Mouse (Mus musculus) midbrain, postnatal 0 days (tissue): ENCODE data around the gene Sars2. TPM values are rescaled to one million over a fixed set of nuclear protein-coding genes. Genes with fewer than 3 reads are reported as not detected.

Source experiments
- ATAC-seq: fragments of 200-750 bp; cut with Nextera tagmentation; 2 replicates; pipeline ENCODE4 v1.8.0; 2017; ENCODE audit warnings: moderate number of reproducible peaks, mild to moderate bottlenecking, moderate TSS enrichment, moderate library complexity; ENCODE audit not compliant: low FRiP score
- DNase-seq: peaks from one replicate; pipeline ENCODE4 v3.0.0-alpha.2; 2015; ENCODE audit warnings: low spot score
- H3K27ac ChIP-seq: fragments of 300-500 bp; sonication (generic); 2 replicates; pipeline ENCODE4 v1.5.1; 2014; ENCODE audit warnings: low read depth, mild to moderate bottlenecking, low read length, mixed read lengths
- H3K27me3 ChIP-seq: fragments of 300-500 bp; sonication (generic); 2 replicates; pipeline ENCODE4 v1.6.1; 2014; ENCODE audit warnings: low read length, control low read depth, mixed read lengths; ENCODE audit not compliant: insufficient read depth
- H3K36me3 ChIP-seq: fragments of 300-500 bp; sonication (generic); 2 replicates; pipeline ENCODE4 v1.6.1; 2014; ENCODE audit warnings: low read length, control low read depth, mixed read lengths; ENCODE audit not compliant: insufficient read depth
- H3K4me1 ChIP-seq: fragments of 300-500 bp; sonication (generic); 2 replicates; pipeline ENCODE4 v1.6.1; 2014; ENCODE audit warnings: mild to moderate bottlenecking, control low read depth, antibody characterized with exemption, low read length, mixed read lengths; ENCODE audit not compliant: insufficient read depth
- H3K4me2 ChIP-seq: fragments of 300-500 bp; sonication (generic); 2 replicates; pipeline ENCODE4 v1.6.1; 2014; ENCODE audit warnings: low read depth, mild to moderate bottlenecking, low read length, mixed read lengths; ENCODE audit not compliant: poor library complexity, severe bottlenecking
- H3K4me3 ChIP-seq: fragments of 300-500 bp; sonication (generic); 2 replicates; pipeline ENCODE4 v1.5.1; 2014; ENCODE audit warnings: low read depth, mild to moderate bottlenecking, low read length, moderate library complexity
- H3K9ac ChIP-seq: fragments of 300-500 bp; sonication (generic); replicated peaks from 2 replicates; pipeline ENCODE4 v1.6.1; 2014; ENCODE audit warnings: mild to moderate bottlenecking, low read length, moderate library complexity, mixed read lengths; ENCODE audit not compliant: poor library complexity, severe bottlenecking
- H3K9me3 ChIP-seq: fragments of 300-500 bp; sonication (generic); 2 replicates; pipeline ENCODE4 v1.6.1; 2016; ENCODE audit warnings: low read length, control low read depth
- CTCF ChIP-seq: IDR thresholded peaks from 2 replicates; pipeline ENCODE4 v1.5.1; 2016; ENCODE audit warnings: antibody characterized with exemption, mild to moderate bottlenecking
- WGBS: fragments of 180-500 bp; shearing (Covaris S2); extraction: QIAGEN DNeasy Blood & Tissue Kit; methylation state at CpG from one replicate; pipeline ENCODE4 v1.1.7; 2014; 5-methylcytosine and 5-hydroxymethylcytosine counted together
- polyA plus RNA-seq: library from polyadenylated mRNA; unstranded; fragments of >200 nt; fragmentation: Nextera tagmentation; extraction: Ambion mirVana; gene quantifications from 2 replicates; pipeline ENCODE4 v1.2.1, GENCODE M21; 2015
- total RNA-seq: library from RNA; depleted of rRNA; stranded (reverse); fragments of >200 nt; gene quantifications from 2 replicates; pipeline ENCODE4 v1.2.3, GENCODE M21; 2014

The Sars2 gene
- total and polyA plus RNA-seq, 2 experiments from 2014 or later: 16.2 to 17.8 TPM

GRCm38 (mm10) chr7:28774164-28774563, 32.4 kb downstream of the Sars2 start:
- ATAC-seq: peak; percentile 68
- DNase-seq: peak; percentile 73

GRCm38 (mm10) chr7:28775129-28775528, 33.3 kb downstream of the Sars2 start:
- H3K9ac ChIP-seq: no peak overlapping the region
- H3K9me3 ChIP-seq: no peaks in the 10 kb centered on the region
- no peaks in the 10 kb centered on the region for H3K27me3 ChIP-seq
- no peaks in the 10 kb centered on the region for H3K4me1 ChIP-seq
- no peak overlapping the region for H3K27ac ChIP-seq
- peaks cover 9% of the 10 kb centered on the region for H3K36me3 ChIP-seq
- H3K4me2 ChIP-seq: no peak overlapping the region
- no peak overlapping the region for H3K4me3 ChIP-seq
- no peak for TF ChIP-seq CTCF
- peak; percentile 39 for DNase-seq
- 78% methylated on average over 7 of the region's 7 CpGs for WGBS
- ATAC-seq: no peak

More at GRCm38 (mm10) chr7:28774164-28774563, 32.4 kb downstream of the Sars2 start:
- peaks cover 9% of the 10 kb centered on the region for H3K36me3 ChIP-seq
- H3K9ac ChIP-seq: no peak overlapping the region
- H3K9me3 ChIP-seq: no peaks in the 10 kb centered on the region
- 40% methylated on average over 12 of the region's 12 CpGs for WGBS
- H3K27ac ChIP-seq: no peak overlapping the region
- no peak for TF ChIP-seq CTCF
- no peaks in the 10 kb centered on the region for H3K4me1 ChIP-seq
- no peak overlapping the region for H3K4me2 ChIP-seq
- H3K4me3 ChIP-seq: no peak overlapping the region
- H3K27me3 ChIP-seq: no peaks in the 10 kb centered on the region

- 87% methylated on average over 9 of the region's 9 CpGs for WGBS
- ATAC-seq (no peak), DNase-seq (no peak)
- TF ChIP-seq CTCF: no peak
- H3K27ac ChIP-seq: no peak overlapping the region
- no peak overlapping the region for H3K9ac ChIP-seq
- 0 out of 2 replicates have a peak, but pooled peaks cover 3% of the 10 kb centered on the region for H3K4me1 ChIP-seq
- H3K9me3 ChIP-seq: no peaks in the 10 kb centered on the region
- H3K4me2 ChIP-seq: no peak overlapping the region
- H3K4me3 ChIP-seq: no peak overlapping the region
- no peaks in the 10 kb centered on the region for H3K27me3 ChIP-seq
- H3K36me3 ChIP-seq: peaks cover 13% of the 10 kb centered on the region
Observed at GRCm38 (mm10) chr7:28778825-28779224, 37.0 kb downstream of the Sars2 start.

GRCm38 (mm10) chr7:28780067-28780658, 38.4 kb downstream of the Sars2 start:
- H3K9ac ChIP-seq: no peak overlapping the region
- DNase-seq (peak; percentile 91), ATAC-seq (no peak)
- H3K4me2 ChIP-seq: no peak overlapping the region
- H3K9me3 ChIP-seq: no peaks in the 10 kb centered on the region
- 46% methylated on average over 6 of the region's 6 CpGs for WGBS
- H3K4me1 ChIP-seq: 0 out of 2 replicates have a peak, but pooled peaks cover 3% of the 10 kb centered on the region
- peak; percentile 80 for TF ChIP-seq CTCF
- peaks cover 25% of the 10 kb centered on the region for H3K36me3 ChIP-seq
- H3K27me3 ChIP-seq: no peaks in the 10 kb centered on the region
- no peak overlapping the region for H3K27ac ChIP-seq
- no peak overlapping the region for H3K4me3 ChIP-seq

- Histone ChIP-seq H3K27ac (no peak overlapping the region), H3K9ac (no peak overlapping the region), H3K4me3 (no peak overlapping the region), H3K27me3 (no peaks in the 10 kb centered on the region), H3K4me2 (no peak overlapping the region), H3K9me3 (no peaks in the 10 kb centered on the region), H3K36me3 (peaks cover 32% of the 10 kb centered on the region), H3K4me1 (0 out of 2 replicates have a peak, but pooled peaks cover 3% of the 10 kb centered on the region)
- no peak for TF ChIP-seq CTCF
- 70% methylated on average over 7 of the region's 7 CpGs for WGBS
- ATAC-seq (no peak), DNase-seq (no peak)
Observed at GRCm38 (mm10) chr7:28780857-28781256, 39.1 kb downstream of the Sars2 start.

- Histone ChIP-seq H3K36me3 (peaks cover 36% of the 10 kb centered on the region), H3K9ac (no peak overlapping the region), H3K9me3 (no peaks in the 10 kb centered on the region), H3K4me1 (0 out of 2 replicates have a peak, but pooled peaks cover 3% of the 10 kb centered on the region), H3K27me3 (no peaks in the 10 kb centered on the region), H3K4me3 (no peak overlapping the region), H3K27ac (no peak overlapping the region), H3K4me2 (no peak overlapping the region)
- no peak for DNase-seq
- no peak for TF ChIP-seq CTCF
- ATAC-seq: no peak
- WGBS: 86% methylated on average over 8 of the region's 8 CpGs
Observed at GRCm38 (mm10) chr7:28781261-28781663, 39.5 kb downstream of the Sars2 start.
